Mouse (Mus musculus): ENCODE data around the gene Ppp1r15a. TPM values are rescaled to one million over a fixed set of nuclear protein-coding genes. Genes with fewer than 3 reads are reported as not detected.
A peak's percentile ranks its signal among the peaks of the same experiment; 100 is the strongest.
"Not testable (repeated sequence)": the region's sequence is repeated elsewhere in the genome, so short reads cannot be mapped to it uniquely, and the experiment has no call there.

The Ppp1r15a gene
- polyA plus RNA-seq, 1 experiment, result 15.3 TPM

- TF ChIP-seq CTCF (IDR thresholded peaks at IDR 0.05; ENCODE audit: extremely low read depth, insufficient read length, insufficient replicate concordance, low read depth, low read length), result no peak
- WGBS, result 47% methylated on average over 14 of the region's 15 CpGs
- H3K27ac ChIP-seq (ENCODE audit: insufficient read depth, low read depth, low read length), result no peak within 1 kb of the TSS
Observed at GRCm38 (mm10) chr7:45481374-45481927, 44.6 kb downstream of the Ppp1r15a start, which contains the start of gene Tulp2. Gene Tulp2, plus strand, starts transcription at chr7:45481877.

DNA sequence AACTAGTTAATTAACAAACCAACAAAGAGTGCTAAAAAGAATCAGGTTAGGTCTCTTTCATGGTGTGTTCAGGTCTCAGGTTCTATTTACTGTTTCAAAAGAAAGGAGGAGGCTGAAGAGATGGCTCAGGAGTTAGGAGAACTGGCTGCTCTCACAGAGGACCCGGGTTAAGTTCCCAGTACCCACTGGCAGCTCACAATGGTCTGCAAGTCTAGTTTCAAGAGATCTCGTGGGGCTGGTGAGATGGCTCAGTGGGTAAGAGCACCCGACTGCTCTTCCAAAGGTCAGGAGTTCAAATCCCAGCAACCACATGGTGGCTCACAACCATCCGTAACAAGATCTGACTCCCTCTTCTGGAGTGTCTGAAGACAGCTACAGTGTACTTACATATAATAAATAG lies 45.8 kb downstream of the Ppp1r15a start:
- not testable (repeated sequence) for H3K4me1 ChIP-seq (ENCODE audit: control insufficient read depth, insufficient read depth, insufficient read length, low read length); H3K4me3 ChIP-seq (ENCODE audit: low read depth, low read length); H3K27ac ChIP-seq (ENCODE audit: insufficient read depth, low read depth, low read length); H3K27me3 ChIP-seq (ENCODE audit: control insufficient read depth, insufficient read depth, low read length); H3K36me3 ChIP-seq (ENCODE audit: control insufficient read depth, insufficient read depth, low read length)
- WGBS, result 72% methylated on average over 3 of the region's 4 CpGs

More at GRCm38 (mm10) chr7:45481374-45481927, 44.6 kb downstream of the Ppp1r15a start, which contains the start of gene Tulp2:
- Histone ChIP-seq H3K4me1 (ENCODE audit: control insufficient read depth, insufficient read depth, insufficient read length, low read length) (no peaks in the 10 kb centered on the region), H3K4me3 (ENCODE audit: low read depth, low read length) (no peak within 1 kb of the TSS), H3K27me3 (ENCODE audit: control insufficient read depth, insufficient read depth, low read length) (no peaks in the 10 kb centered on the region), H3K36me3 (ENCODE audit: control insufficient read depth, insufficient read depth, low read length) (no peaks in the 10 kb centered on the region)

- peaks cover 4% of the 10 kb centered on the region for H3K4me1 ChIP-seq (ENCODE audit: control insufficient read depth, insufficient read depth, insufficient read length, low read length)
- no peak overlapping the region for H3K27ac ChIP-seq (ENCODE audit: insufficient read depth, low read depth, low read length)
- 93% methylated on average over 7 of the region's 7 CpGs for WGBS
- no peak overlapping the region for H3K4me3 ChIP-seq (ENCODE audit: low read depth, low read length)
- H3K27me3 ChIP-seq (ENCODE audit: control insufficient read depth, insufficient read depth, low read length), result no peaks in the 10 kb centered on the region
- H3K36me3 ChIP-seq (ENCODE audit: control insufficient read depth, insufficient read depth, low read length), result no peaks in the 10 kb centered on the region
- TF ChIP-seq CTCF (IDR thresholded peaks at IDR 0.05; ENCODE audit: extremely low read depth, insufficient read length, insufficient replicate concordance, low read depth, low read length) (no peak), POLR2A (IDR thresholded peaks at IDR 0.05; ENCODE audit: low read depth, low read length) (no peak)
Observed at GRCm38 (mm10) chr7:45478774-45479173, 47.3 kb downstream of the Ppp1r15a start.

- Histone ChIP-seq H3K4me1 (ENCODE audit: control insufficient read depth, insufficient read depth, insufficient read length, low read length) (peaks cover 4% of the 10 kb centered on the region), H3K27ac (ENCODE audit: insufficient read depth, low read depth, low read length) (no peak overlapping the region), H3K36me3 (ENCODE audit: control insufficient read depth, insufficient read depth, low read length) (no peaks in the 10 kb centered on the region), H3K27me3 (ENCODE audit: control insufficient read depth, insufficient read depth, low read length) (no peaks in the 10 kb centered on the region), H3K4me3 (ENCODE audit: low read depth, low read length) (no peak overlapping the region)
- TF ChIP-seq CTCF (IDR thresholded peaks at IDR 0.05; ENCODE audit: extremely low read depth, insufficient read length, insufficient replicate concordance, low read depth, low read length), result peak; percentile 47; the same call in 1 of the 2 replicates
- TF ChIP-seq POLR2A (IDR thresholded peaks at IDR 0.05; ENCODE audit: low read depth, low read length), result no peak
- WGBS, result 2% methylated on average over 3 of the region's 3 CpGs
Observed at GRCm38 (mm10) chr7:45477003-45477402, 49.1 kb downstream of the Ppp1r15a start.

DNA sequence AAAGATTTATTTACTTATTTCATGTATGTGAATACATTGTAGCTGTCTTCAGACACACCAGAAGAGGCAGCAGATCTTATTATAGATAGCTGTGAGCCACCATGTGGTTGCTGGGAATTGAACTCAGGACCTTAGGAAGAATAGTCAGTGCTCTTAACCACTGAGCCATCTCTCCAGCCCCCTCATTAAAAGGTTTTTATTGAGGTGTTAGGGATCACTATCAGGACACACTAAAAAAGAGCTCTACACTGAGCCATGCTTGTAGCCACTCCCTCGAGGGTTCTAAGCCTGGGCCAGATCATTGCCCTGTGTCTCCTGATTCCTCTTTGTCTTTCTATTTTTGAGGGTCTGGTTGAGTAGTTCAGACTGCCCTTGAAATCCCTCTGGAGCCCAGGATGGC lies 49.6 kb downstream of the Ppp1r15a start:
- WGBS, result 14% methylated on average over 1 of the region's 1 CpGs
- Histone ChIP-seq H3K4me1 (ENCODE audit: control insufficient read depth, insufficient read depth, insufficient read length, low read length) (peaks cover 4% of the 10 kb centered on the region), H3K4me3 (ENCODE audit: low read depth, low read length) (no peak overlapping the region), H3K36me3 (ENCODE audit: control insufficient read depth, insufficient read depth, low read length) (no peaks in the 10 kb centered on the region), H3K27ac (ENCODE audit: insufficient read depth, low read depth, low read length) (no peak overlapping the region), H3K27me3 (ENCODE audit: control insufficient read depth, insufficient read depth, low read length) (no peaks in the 10 kb centered on the region)
- TF ChIP-seq POLR2A (IDR thresholded peaks at IDR 0.05; ENCODE audit: low read depth, low read length) (no peak), CTCF (IDR thresholded peaks at IDR 0.05; ENCODE audit: extremely low read depth, insufficient read length, insufficient replicate concordance, low read depth, low read length) (no peak)

GRCm38 (mm10) chr7:45475291-45475969 lies 50.6 kb downstream of the Ppp1r15a start:
- peaks cover 4% of the 10 kb centered on the region for H3K4me1 ChIP-seq (ENCODE audit: control insufficient read depth, insufficient read depth, insufficient read length, low read length)
- H3K27me3 ChIP-seq (ENCODE audit: control insufficient read depth, insufficient read depth, low read length), result no peaks in the 10 kb centered on the region
- no peak overlapping the region for H3K27ac ChIP-seq (ENCODE audit: insufficient read depth, low read depth, low read length)
- TF ChIP-seq POLR2A (IDR thresholded peaks at IDR 0.05; ENCODE audit: low read depth, low read length) (no peak), CTCF (IDR thresholded peaks at IDR 0.05; ENCODE audit: extremely low read depth, insufficient read length, insufficient replicate concordance, low read depth, low read length) (no peak)
- no peaks in the 10 kb centered on the region for H3K36me3 ChIP-seq (ENCODE audit: control insufficient read depth, insufficient read depth, low read length)
- H3K4me3 ChIP-seq (ENCODE audit: low read depth, low read length), result peak overlapping the region; percentile 59
- WGBS, result 30% methylated on average over 16 of the region's 16 CpGs

Other genes starting within 250 kb of the Ppp1r15a start
- gene Slc6a21, start 248.8 kb downstream of the Ppp1r15a start, polyA plus RNA-seq (2012; rRNA removed), result not detected in 2 replicates
- gene Trpm4, start 192.5 kb downstream of the Ppp1r15a start, polyA plus RNA-seq (2012; rRNA removed), result 101 and 257 TPM in 2 replicates
- 0.14 and 0.46 TPM in 2 replicates for gene Hrc, start 191.0 kb downstream of the Ppp1r15a start, polyA plus RNA-seq (2012; rRNA removed)
- 15.4 and 63.9 TPM in 2 replicates for gene Ppfia3, start 159.2 kb downstream of the Ppp1r15a start, polyA plus RNA-seq (2012; rRNA removed)
- gene Lin7b, start 155.7 kb downstream of the Ppp1r15a start, polyA plus RNA-seq (2012; rRNA removed), result 2.9 and 4.0 TPM in 2 replicates
- gene Snrnp70, start 130.5 kb downstream of the Ppp1r15a start, polyA plus RNA-seq (2012; rRNA removed), result 73.2 and 122 TPM in 2 replicates
- 0.04 TPM in 1 of 2 replicates, not detected in the other for gene Kcna7, start 120.6 kb downstream of the Ppp1r15a start, polyA plus RNA-seq (2012; rRNA removed)
- gene Ntf5, start 112.6 kb downstream of the Ppp1r15a start, polyA plus RNA-seq (2012; rRNA removed), result 0.13 and 0.28 TPM in 2 replicates
- 0.66 TPM in 1 of 2 replicates, not detected in the other for gene Lhb, start 105.4 kb downstream of the Ppp1r15a start, polyA plus RNA-seq (2012; rRNA removed)
- 9.5 and 9.6 TPM in 2 replicates for gene Gys1, start 91.4 kb downstream of the Ppp1r15a start, polyA plus RNA-seq (2012; rRNA removed)
- 22.3 and 54.3 TPM in 2 replicates for gene Ruvbl2, start 88.2 kb downstream of the Ppp1r15a start, polyA plus RNA-seq (2012; rRNA removed)
- gene Ftl1, start 66.4 kb downstream of the Ppp1r15a start, polyA plus RNA-seq (2012; rRNA removed), result 1,857 and 2,336 TPM in 2 replicates
- 57.1 and 105 TPM in 2 replicates for gene Bax, start 59.4 kb downstream of the Ppp1r15a start, polyA plus RNA-seq (2012; rRNA removed)
- gene Tulp2, start 44.4 kb downstream of the Ppp1r15a start, polyA plus RNA-seq (2012; rRNA removed), result 0.09 TPM in 1 of 2 replicates, not detected in the other
- gene Gm45808, start 39.5 kb downstream of the Ppp1r15a start, polyA plus RNA-seq (2012; rRNA removed), result 0.23 TPM in 1 of 2 replicates, not detected in the other
- gene Dhdh, start 37.5 kb downstream of the Ppp1r15a start, polyA plus RNA-seq (2012; rRNA removed), result 0.34 and 0.41 TPM in 2 replicates
- 143 and 456 TPM in 2 replicates for gene Nucb1, start 15.9 kb downstream of the Ppp1r15a start, polyA plus RNA-seq (2012; rRNA removed)
- 4.7 and 4.9 TPM in 2 replicates for gene Plekha4, start 62 bp upstream of the Ppp1r15a start, polyA plus RNA-seq (2012; rRNA removed)
- gene Hsd17b14, start 28.6 kb upstream of the Ppp1r15a start, polyA plus RNA-seq (2012; rRNA removed), result 0.20 and 0.25 TPM in 2 replicates
- 26.3 and 41.8 TPM in 2 replicates for gene Bcat2, start 43.9 kb upstream of the Ppp1r15a start, polyA plus RNA-seq (2012; rRNA removed)
- 0.29 and 4.2 TPM in 2 replicates for gene Fgf21, start 89.2 kb upstream of the Ppp1r15a start, polyA plus RNA-seq (2012; rRNA removed)
- gene Fut1, start 91.0 kb upstream of the Ppp1r15a start, polyA plus RNA-seq (2012; rRNA removed), result 1.7 and 2.5 TPM in 2 replicates
- 0.24 and 0.25 TPM in 2 replicates for gene Izumo1, start 95.5 kb upstream of the Ppp1r15a start, polyA plus RNA-seq (2012; rRNA removed)
- gene Rasip1, start 101.2 kb upstream of the Ppp1r15a start, polyA plus RNA-seq (2012; rRNA removed), result 7.2 and 11.6 TPM in 2 replicates
- 0.63 and 0.84 TPM in 2 replicates for gene Mamstr, start 113.7 kb upstream of the Ppp1r15a start, polyA plus RNA-seq (2012; rRNA removed)
- 1.2 and 18.4 TPM in 2 replicates for gene Fut2, start 140.1 kb upstream of the Ppp1r15a start, polyA plus RNA-seq (2012; rRNA removed)
- 0.39 and 0.47 TPM in 2 replicates for gene Ntn5, start 157.8 kb upstream of the Ppp1r15a start, polyA plus RNA-seq (2012; rRNA removed)
- gene Sec1, start 168.1 kb upstream of the Ppp1r15a start, polyA plus RNA-seq (2012; rRNA removed), result 0.14 and 0.22 TPM in 2 replicates
- 2.1 and 2.3 TPM in 2 replicates for gene Car11, start 173.6 kb upstream of the Ppp1r15a start, polyA plus RNA-seq (2012; rRNA removed)
- gene Dbp, start 178.8 kb upstream of the Ppp1r15a start, polyA plus RNA-seq (2012; rRNA removed), result 8.9 and 13.1 TPM in 2 replicates
- 820 and 1,370 TPM in 2 replicates for gene Rpl18, start 189.2 kb upstream of the Ppp1r15a start, polyA plus RNA-seq (2012; rRNA removed)
- 87.3 and 164 TPM in 2 replicates for gene Sphk2, start 191.7 kb upstream of the Ppp1r15a start, polyA plus RNA-seq (2012; rRNA removed)
- 64.5 and 102 TPM in 2 replicates for gene Fam83e, start 194.9 kb upstream of the Ppp1r15a start, polyA plus RNA-seq (2012; rRNA removed)
- 0.20 and 0.38 TPM in 2 replicates for gene Spaca4, start 199.5 kb upstream of the Ppp1r15a start, polyA plus RNA-seq (2012; rRNA removed)